Mouse (Mus musculus) myocyte (in vitro differentiated cells): ENCODE measurements around the gene Mfap4.

Source experiments
- MAX ChIP-seq: IDR thresholded peaks from one replicate; pipeline ENCODE4 v1.6.1; 2011; ENCODE audit warnings: low read depth, mild to moderate bottlenecking, control low read depth
- POLR2A ChIP-seq: IDR thresholded peaks from one replicate; pipeline ENCODE4 v1.6.1; 2011; ENCODE audit warnings: low read depth, mild to moderate bottlenecking, control low read depth, moderate library complexity; ENCODE audit not compliant: insufficient read length
- POLR2AphosphoS2 ChIP-seq: IDR thresholded peaks from one replicate; pipeline ENCODE4 v1.6.1; 2011; ENCODE audit warnings: low read depth, control low read depth; ENCODE audit not compliant: insufficient read length
- TCF12 ChIP-seq: IDR thresholded peaks from one replicate; pipeline ENCODE4 v1.6.1; 2011; ENCODE audit warnings: mild to moderate bottlenecking, control low read depth; ENCODE audit not compliant: poor library complexity, insufficient read depth, severe bottlenecking
- USF1 ChIP-seq: IDR thresholded peaks from one replicate; pipeline ENCODE4 v1.6.1; 2011; ENCODE audit warnings: low read depth, mild to moderate bottlenecking, control low read depth, moderate library complexity

GRCm38 (mm10) chr11:61537362-61537761 is 52.1 kb downstream of the Mfap4 start:
- no peak for TF ChIP-seq POLR2A
- TF ChIP-seq POLR2AphosphoS2 = no peak
- TF ChIP-seq MAX = no peak
- TF ChIP-seq TCF12 = no peak
- no peak for TF ChIP-seq USF1
